Mouse (Mus musculus) kidney, adult 9 months (tissue): ENCODE measurements at regions not wholly inside any gene's neighbourhood (a gene's known extent, or its start where the extent isn't known, plus 50 kb on each side); places are given as distances from the start of the nearest gene placed in this dataset.
A peak's percentile ranks its signal among the peaks of the same experiment; 100 is the strongest.

Experiments used
- DNase-seq: peaks from one replicate; pipeline ENCODE4 v3.0.0; 2022

DNA sequence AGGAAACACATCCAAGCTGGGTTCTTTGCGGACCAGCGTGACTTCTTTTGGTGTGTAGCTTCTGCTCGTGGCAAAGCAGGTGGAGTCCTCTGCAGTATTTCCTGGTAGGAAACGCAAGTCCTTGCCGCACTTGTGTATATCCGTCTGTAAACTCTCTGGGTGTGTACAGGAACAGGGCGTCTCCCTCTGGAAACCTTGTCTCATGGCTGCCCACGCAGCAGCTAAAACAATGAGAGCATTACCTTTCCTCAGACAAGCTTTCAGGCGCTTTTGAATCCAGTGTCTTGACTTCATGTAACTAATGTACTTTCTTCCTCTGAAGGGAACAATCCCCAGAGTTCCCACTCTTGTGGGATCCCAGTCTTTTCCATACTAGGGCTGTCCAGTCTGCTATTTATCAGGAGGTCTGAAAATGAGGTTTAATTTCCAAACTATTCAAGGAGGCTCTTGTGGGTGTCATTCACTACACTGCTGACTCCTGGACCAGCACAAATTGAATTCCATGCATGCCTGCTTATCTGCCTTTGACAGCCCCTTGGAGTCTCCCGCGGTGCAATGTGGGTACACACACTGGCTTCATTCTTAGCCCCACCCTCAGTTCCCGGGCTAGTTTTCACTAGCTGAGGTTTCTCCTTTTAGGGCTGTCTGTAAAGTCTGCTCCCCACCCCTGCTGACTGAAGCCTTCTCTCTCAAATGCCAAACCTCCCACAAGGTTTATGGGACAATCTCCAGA is 161.6 kb upstream of the Anxa10 start:
- DNase-seq = peak; percentile 7

DNA sequence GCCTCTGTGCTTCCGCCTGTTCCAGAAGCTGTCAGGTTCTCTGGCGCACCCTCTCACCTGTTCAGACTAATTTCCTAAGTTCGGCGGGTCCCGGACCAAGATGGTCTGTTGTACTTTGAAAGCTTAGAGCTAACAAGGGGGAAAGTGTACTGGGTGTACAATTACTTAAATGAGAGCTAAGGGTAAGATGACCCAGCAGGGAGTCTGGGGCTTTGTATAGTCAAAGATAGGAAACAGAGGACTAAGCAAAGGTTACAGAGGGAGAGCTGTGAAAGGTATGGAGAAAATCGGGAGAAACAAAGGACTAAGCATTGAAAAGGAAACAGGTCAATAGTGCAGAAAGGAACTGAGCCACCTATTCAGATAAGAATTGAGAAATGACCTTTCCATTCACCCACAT is 127.6 kb upstream of the Anxa10 start:
- no peak for DNase-seq
